Mouse (Mus musculus) embryonic fibroblast, embryonic 13.5 days (primary cell): Measurements from ENCODE around the gene Slc8b1.

Experiments used
- CTCF ChIP-seq: IDR thresholded peaks from 2 replicates; pipeline ENCODE4 v1.5.1; 2011; ENCODE audit warnings: mild to moderate bottlenecking, control low read depth, low read length, moderate library complexity, borderline replicate concordance; ENCODE audit not compliant: insufficient read depth
- POLR2A ChIP-seq: IDR thresholded peaks from 2 replicates; pipeline ENCODE4 v1.6.1; 2011; ENCODE audit warnings: low read depth, mild to moderate bottlenecking, control low read depth, low read length, moderate library complexity

- no peak for TF ChIP-seq POLR2A
- TF ChIP-seq CTCF, result no peak
Observed at GRCm38 (mm10) chr5:120574469-120575063, 63.6 kb downstream of the Slc8b1 start.
